Mouse (Mus musculus) embryo, embryonic 11 days (tissue): ENCODE results near the gene Zfp831.

Source experiments
- DNase-seq: peaks from one replicate; pipeline ENCODE4 v3.0.0-alpha.2; 2015

Gene Zfp831

GRCm38 (mm10) chr2:174747182-174747581, 103.8 kb downstream of the Zfp831 start:
- DNase-seq = no peak

GRCm38 (mm10) chr2:174748381-174748780, 105.0 kb downstream of the Zfp831 start:
- no peak for DNase-seq

GRCm38 (mm10) chr2:174753197-174753596, 109.9 kb downstream of the Zfp831 start:
- no peak for DNase-seq

- DNase-seq = no peak
Observed at GRCm38 (mm10) chr2:174754231-174754630, 110.9 kb downstream of the Zfp831 start.

- DNase-seq = no peak
Observed at GRCm38 (mm10) chr2:174759189-174759588, 115.9 kb downstream of the Zfp831 start.
